Mouse (Mus musculus) MEL (cell line): Measurements from ENCODE around the gene Tnfaip3.

Experiments
- ELF1 ChIP-seq: IDR thresholded peaks from 2 replicates; pipeline ENCODE4 v1.6.1; 2014; ENCODE audit warnings: low read depth, mild to moderate bottlenecking, inconsistent platforms, low read length, improper control_type of control experiment, moderate library complexity
- USF1 ChIP-seq: IDR thresholded peaks from 2 replicates; pipeline ENCODE4 v1.6.1; 2014; ENCODE audit warnings: low read depth, mild to moderate bottlenecking, inconsistent platforms, low read length, improper control_type of control experiment, moderate library complexity
- ZC3H11A ChIP-seq: IDR thresholded peaks from 2 replicates; pipeline ENCODE4 v1.6.1; 2012; ENCODE audit warnings: low read depth, mild to moderate bottlenecking, inconsistent platforms, low read length, improper control_type of control experiment

- TF ChIP-seq ZC3H11A (no peak), USF1 (no peak), ELF1 (no peak)
Measured at GRCm38 (mm10) chr10:19007897-19008606, 7.4 kb downstream of the Tnfaip3 start.
